Mouse (Mus musculus): ENCODE measurements at regions not wholly inside any gene's neighbourhood (a gene's known extent, or its start where the extent isn't known, plus 50 kb on each side); places are given as distances from the start of the nearest gene placed in this dataset.

DNA sequence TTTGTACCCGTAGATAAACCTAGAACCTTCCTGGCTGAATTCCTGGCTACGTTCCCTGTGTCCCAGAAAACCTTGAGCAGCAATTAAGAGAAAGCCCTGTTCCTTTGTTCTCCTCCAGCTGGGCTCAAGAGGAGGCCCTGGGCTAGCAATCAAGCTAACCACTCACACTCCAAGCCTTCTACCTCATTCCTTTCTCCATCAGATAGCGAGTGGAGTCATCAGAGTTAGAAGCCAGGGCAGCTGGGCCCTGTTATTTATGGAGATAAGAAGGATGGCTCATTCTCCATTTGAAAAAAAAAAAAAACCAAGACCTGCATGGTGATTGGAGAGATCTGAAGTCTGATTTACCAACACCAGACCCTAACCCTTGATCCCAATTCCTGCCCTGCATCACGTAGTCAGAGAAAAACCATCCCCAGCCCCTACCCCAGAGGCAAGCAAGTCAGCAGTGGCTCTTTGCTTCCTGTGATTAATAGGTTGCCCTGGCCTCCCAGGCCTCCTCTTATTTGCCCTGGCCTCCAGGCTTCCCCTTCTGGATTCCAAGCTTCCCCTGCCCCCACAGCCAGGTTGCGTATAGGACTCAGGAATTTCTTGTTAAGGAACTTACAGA, 181.3 kb upstream of the Bcor start:
- H3K36me3 ChIP-seq (ENCODE audit: control insufficient read depth) = no peaks in the 10 kb centered on the region
- TF ChIP-seq GATA1 (IDR thresholded peaks at IDR 0.05; ENCODE audit: low read length) (no peak), TAL1 (IDR thresholded peaks at IDR 0.05; ENCODE audit: low read length) (no peak)
- H3K4me3 ChIP-seq (replicated peaks) = no peak overlapping the region
- H3K4me1 ChIP-seq (ENCODE audit: control insufficient read depth) = peaks cover 8% of the 10 kb centered on the region
- no peaks in the 10 kb centered on the region for H3K27me3 ChIP-seq (ENCODE audit: control insufficient read depth)
- H3K9me3 ChIP-seq (ENCODE audit: control insufficient read depth, low read length) = no peaks in the 10 kb centered on the region

DNA sequence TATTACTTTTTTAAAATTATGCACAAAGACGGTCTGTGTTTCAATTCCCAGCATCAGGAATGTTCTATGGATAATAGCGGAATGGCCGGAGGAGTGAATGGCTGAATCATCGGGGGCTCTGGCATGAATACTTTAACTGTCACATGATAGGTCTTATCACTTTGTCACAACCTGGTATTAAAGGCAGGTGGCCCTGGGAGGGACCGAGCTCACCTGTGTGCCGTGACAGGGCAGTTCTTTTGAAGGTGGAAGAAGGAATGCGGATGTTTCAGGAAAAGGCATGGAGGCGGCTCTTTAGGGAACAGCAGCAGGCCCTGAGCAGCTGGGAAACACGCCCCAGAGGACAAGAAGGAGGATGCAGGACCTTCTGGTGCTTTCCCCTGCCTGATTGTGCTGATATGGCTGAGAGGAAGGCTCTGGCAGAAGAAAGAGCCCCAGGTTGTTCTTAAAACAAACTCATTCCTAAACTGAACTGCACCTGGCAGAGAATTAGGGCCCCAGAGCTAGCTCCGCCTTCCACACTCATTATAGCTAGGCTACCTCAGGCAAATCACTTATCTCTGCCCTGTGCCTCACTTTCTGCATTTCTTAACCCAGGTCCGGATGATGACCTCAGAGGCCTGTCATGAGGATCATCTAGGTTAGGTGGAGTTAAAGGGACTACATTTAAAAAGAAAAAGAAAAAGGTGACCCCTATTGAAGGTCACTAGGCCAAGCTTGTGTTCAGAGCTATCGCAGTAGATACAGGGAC, 184.8 kb upstream of the Bcor start:
- TF ChIP-seq GATA1 (IDR thresholded peaks at IDR 0.05; ENCODE audit: low read length) (no peak), TAL1 (IDR thresholded peaks at IDR 0.05; ENCODE audit: low read length) (no peak)

DNA sequence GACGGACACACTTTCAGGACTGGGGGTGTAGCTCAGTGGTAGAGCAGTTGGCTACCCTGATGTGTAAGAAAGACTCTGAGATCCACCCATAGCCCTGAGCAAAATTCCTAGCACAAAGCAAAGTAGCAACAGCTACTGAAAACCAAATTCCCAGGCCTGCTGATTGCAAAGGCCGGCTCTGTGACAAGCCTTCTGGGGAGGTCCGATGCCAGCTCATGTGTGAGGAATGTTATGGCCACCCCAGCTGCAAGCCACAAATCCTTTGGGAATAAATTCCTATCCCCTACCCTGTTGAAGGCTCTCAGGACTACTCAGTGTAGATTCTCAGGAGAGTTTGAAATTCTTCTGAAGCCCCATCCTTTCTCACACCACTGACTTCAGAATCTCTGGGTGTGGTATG, 186.7 kb upstream of the Bcor start:
- H3K27me3 ChIP-seq (ENCODE audit: control insufficient read depth) = no peaks in the 10 kb centered on the region
- no peaks in the 10 kb centered on the region for H3K9me3 ChIP-seq (ENCODE audit: control insufficient read depth, low read length)
- H3K4me3 ChIP-seq (replicated peaks) = no peak overlapping the region
- TF ChIP-seq GATA1 (IDR thresholded peaks at IDR 0.05; ENCODE audit: low read length) (no peak), TAL1 (IDR thresholded peaks at IDR 0.05; ENCODE audit: low read length) (no peak)
- H3K36me3 ChIP-seq (ENCODE audit: control insufficient read depth) = no peaks in the 10 kb centered on the region
- peaks cover 2% of the 10 kb centered on the region; the same call in 1 of the 2 replicates for H3K4me1 ChIP-seq (ENCODE audit: control insufficient read depth)

More for the DNA sequence above, 184.8 kb upstream of the Bcor start:
- Histone ChIP-seq H3K27me3 (ENCODE audit: control insufficient read depth) (no peaks in the 10 kb centered on the region), H3K9me3 (ENCODE audit: control insufficient read depth, low read length) (no peaks in the 10 kb centered on the region), H3K4me3 (replicated peaks) (no peak overlapping the region), H3K36me3 (ENCODE audit: control insufficient read depth) (no peaks in the 10 kb centered on the region), H3K4me1 (ENCODE audit: control insufficient read depth) (peaks cover 2% of the 10 kb centered on the region; the same call in 1 of the 2 replicates)

DNA sequence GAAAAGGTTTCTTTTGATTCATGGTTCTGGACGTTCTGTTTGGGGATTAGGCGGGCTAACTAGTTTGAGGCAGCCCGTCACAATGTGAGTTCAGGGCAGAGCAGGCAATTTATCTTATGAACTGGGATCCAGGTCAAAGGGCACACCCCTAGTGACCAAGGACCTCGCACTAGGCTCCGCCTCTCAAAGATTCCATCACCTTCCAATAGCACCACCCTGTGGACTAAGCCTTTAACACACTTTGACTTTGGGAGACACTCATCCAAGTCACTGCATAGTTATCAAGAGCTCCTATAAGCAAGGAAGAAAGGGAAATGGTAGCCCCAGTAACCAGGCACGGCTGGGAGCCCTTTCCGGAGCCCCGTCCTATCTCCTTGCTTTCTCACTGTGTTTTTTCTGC, 188.0 kb upstream of the Bcor start:
- Histone ChIP-seq H3K4me3 (replicated peaks) (no peak overlapping the region), H3K4me1 (ENCODE audit: control insufficient read depth) (peaks cover 2% of the 10 kb centered on the region; the same call in 1 of the 2 replicates), H3K9me3 (ENCODE audit: control insufficient read depth, low read length) (no peaks in the 10 kb centered on the region), H3K36me3 (ENCODE audit: control insufficient read depth) (no peaks in the 10 kb centered on the region), H3K27me3 (ENCODE audit: control insufficient read depth) (no peaks in the 10 kb centered on the region)
- TF ChIP-seq GATA1 (IDR thresholded peaks at IDR 0.05; ENCODE audit: low read length) (no peak), TAL1 (IDR thresholded peaks at IDR 0.05; ENCODE audit: low read length) (no peak)

DNA sequence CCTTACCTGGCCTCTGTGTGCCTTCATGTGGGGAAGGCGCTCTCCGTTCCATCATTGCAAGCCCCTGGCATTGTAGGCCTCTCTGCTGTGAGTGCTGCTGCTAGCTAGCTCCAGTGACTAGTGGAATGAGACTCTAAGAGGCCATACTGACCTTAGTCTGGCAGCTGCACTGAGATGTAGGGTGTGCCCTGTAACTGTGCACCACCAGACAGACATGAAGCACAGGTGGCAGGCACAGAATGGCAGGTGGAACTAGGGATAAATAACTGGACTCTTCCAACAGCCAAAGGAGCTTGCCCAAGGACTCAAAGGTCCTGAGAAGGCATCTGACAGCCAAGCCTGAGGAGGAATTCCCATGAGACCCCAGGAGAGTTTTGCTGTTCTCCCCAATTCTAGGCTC, 194.7 kb upstream of the Bcor start:
- TF ChIP-seq TAL1 (IDR thresholded peaks at IDR 0.05; ENCODE audit: low read length) (no peak), GATA1 (IDR thresholded peaks at IDR 0.05; ENCODE audit: low read length) (no peak)
- Histone ChIP-seq H3K4me1 (ENCODE audit: control insufficient read depth) (no peaks in the 10 kb centered on the region), H3K27me3 (ENCODE audit: control insufficient read depth) (no peaks in the 10 kb centered on the region), H3K9me3 (ENCODE audit: control insufficient read depth, low read length) (no peaks in the 10 kb centered on the region), H3K36me3 (ENCODE audit: control insufficient read depth) (no peaks in the 10 kb centered on the region), H3K4me3 (replicated peaks) (no peak overlapping the region)

DNA sequence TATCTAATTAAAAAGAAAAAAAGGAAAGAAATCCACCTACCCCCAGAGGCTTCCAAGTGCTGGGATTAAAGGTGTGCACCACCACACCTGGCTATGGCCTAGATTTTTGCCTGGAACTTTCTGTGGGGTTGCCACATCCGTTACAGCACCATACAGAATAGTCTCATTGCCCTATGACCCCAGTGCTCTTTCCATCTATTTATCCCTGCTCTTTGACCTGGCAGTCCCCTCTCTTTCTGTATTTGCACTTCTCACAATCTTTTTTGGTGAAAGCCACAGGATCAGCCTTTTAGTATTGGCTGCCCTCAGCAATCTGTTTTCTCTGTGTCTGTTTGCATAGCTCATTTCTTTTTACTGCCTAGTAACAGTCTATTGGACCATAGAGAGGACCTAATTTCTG, 197.9 kb upstream of the Bcor start:
- Histone ChIP-seq H3K4me3 (replicated peaks) (no peak overlapping the region), H3K4me1 (ENCODE audit: control insufficient read depth) (no peaks in the 10 kb centered on the region), H3K36me3 (ENCODE audit: control insufficient read depth) (no peaks in the 10 kb centered on the region), H3K27me3 (ENCODE audit: control insufficient read depth) (no peaks in the 10 kb centered on the region), H3K9me3 (ENCODE audit: control insufficient read depth, low read length) (no peaks in the 10 kb centered on the region)
- TF ChIP-seq TAL1 (IDR thresholded peaks at IDR 0.05; ENCODE audit: low read length) (no peak), GATA1 (IDR thresholded peaks at IDR 0.05; ENCODE audit: low read length) (no peak)

DNA sequence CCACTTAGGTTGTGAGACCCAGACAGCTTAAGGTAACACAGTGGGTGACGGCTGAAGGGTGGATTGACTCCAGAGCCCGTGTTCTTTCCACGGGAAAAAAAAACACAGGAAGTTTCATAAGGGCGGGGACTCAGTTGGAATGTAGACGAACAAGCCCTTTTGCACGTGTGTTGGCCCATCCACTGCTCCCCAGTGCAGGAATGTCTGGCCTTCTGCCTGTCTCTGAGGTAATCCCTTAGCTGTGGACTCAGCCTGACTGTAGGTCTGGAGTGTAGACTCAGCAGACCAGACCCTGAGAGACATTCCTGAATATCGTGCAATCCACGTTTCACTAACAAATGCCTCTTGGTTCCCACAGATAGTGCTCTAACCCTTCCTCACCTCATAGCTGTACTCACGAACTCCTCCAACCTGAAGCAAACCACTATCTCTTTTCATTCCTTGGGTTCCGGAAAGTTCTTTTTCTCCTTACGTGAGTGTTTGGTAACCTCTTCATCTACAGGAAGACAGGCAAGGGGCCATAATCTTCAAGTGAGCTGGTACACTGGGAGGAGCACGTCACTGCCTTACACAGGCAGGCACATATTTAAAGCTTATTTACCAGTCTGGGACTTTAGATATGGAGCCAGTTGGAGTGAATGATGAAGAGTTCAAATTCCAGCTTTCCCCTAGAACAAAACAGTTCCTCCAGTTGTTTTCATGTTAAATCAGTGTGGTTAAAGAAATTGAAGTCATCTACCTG, 205.6 kb upstream of the Bcor start:
- no peak for TF ChIP-seq TAL1 (IDR thresholded peaks at IDR 0.05; ENCODE audit: low read length)
- no peak for TF ChIP-seq GATA1 (IDR thresholded peaks at IDR 0.05; ENCODE audit: low read length)
- H3K36me3 ChIP-seq (ENCODE audit: control insufficient read depth) = no peaks in the 10 kb centered on the region
- no peaks in the 10 kb centered on the region for H3K4me1 ChIP-seq (ENCODE audit: control insufficient read depth)
- H3K9me3 ChIP-seq (ENCODE audit: control insufficient read depth, low read length) = no peaks in the 10 kb centered on the region
- peaks cover 3% of the 10 kb centered on the region; the same call in 1 of the 2 replicates for H3K27me3 ChIP-seq (ENCODE audit: control insufficient read depth)
- H3K4me3 ChIP-seq (replicated peaks) = no peak overlapping the region

DNA sequence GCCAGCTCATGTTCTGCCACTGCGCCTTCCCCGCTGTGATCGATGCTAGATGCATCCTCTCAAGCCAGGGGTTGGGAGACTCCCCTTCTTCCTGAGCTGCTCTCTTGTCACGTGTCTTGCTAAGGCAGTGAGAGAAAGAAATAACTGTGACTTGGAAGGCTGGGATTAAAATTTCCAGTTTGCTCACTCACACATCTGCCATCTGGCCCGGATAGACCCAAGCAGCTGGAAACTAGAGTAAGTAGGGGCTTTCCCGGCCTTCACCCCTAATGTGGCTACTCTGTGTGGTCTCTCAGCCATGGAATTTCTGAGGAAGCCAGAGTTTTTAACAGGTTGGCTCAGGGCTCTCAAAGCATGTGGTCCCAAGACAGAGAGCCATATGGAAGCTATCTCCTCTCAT, 206.6 kb upstream of the Bcor start:
- Histone ChIP-seq H3K4me3 (replicated peaks) (no peak overlapping the region), H3K36me3 (ENCODE audit: control insufficient read depth) (no peaks in the 10 kb centered on the region), H3K27me3 (ENCODE audit: control insufficient read depth) (peaks cover 3% of the 10 kb centered on the region; the same call in 1 of the 2 replicates), H3K4me1 (ENCODE audit: control insufficient read depth) (no peaks in the 10 kb centered on the region), H3K9me3 (ENCODE audit: control insufficient read depth, low read length) (no peaks in the 10 kb centered on the region)
- TF ChIP-seq GATA1 (IDR thresholded peaks at IDR 0.05; ENCODE audit: low read length) = no peak
- TF ChIP-seq TAL1 (IDR thresholded peaks at IDR 0.05; ENCODE audit: low read length) = no peak

DNA sequence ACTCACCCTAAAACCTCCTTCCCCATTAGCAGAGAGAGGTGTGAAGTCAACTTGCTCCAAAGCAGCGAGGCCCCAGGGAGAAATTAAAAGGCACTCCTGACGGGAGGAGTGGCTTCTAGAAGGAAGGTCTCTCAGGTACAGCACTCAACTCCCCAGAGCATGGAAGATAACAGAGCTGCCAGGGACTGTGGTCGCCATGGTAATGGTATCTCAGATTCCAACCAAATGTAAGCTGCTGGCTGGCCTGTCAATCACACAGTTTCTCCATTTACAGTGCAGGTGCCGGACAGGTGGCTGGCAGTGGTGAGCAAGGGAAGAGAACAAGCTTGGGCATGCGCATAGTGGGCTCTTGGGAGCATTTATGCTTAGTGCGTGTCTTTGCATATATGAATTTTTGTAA, 213.5 kb upstream of the Bcor start:
- Histone ChIP-seq H3K27me3 (ENCODE audit: control insufficient read depth) (no peaks in the 10 kb centered on the region; the same call in 1 of the 2 replicates), H3K4me3 (replicated peaks) (no peak overlapping the region), H3K9me3 (ENCODE audit: control insufficient read depth, low read length) (no peaks in the 10 kb centered on the region), H3K36me3 (ENCODE audit: control insufficient read depth) (no peaks in the 10 kb centered on the region), H3K4me1 (ENCODE audit: control insufficient read depth) (no peaks in the 10 kb centered on the region)
- TF ChIP-seq GATA1 (IDR thresholded peaks at IDR 0.05; ENCODE audit: low read length) (no peak), TAL1 (IDR thresholded peaks at IDR 0.05; ENCODE audit: low read length) (no peak)

Data from erythroblast, embryonic 14.5 days (primary cell).